Mouse (Mus musculus) common myeloid progenitor, adult 5-6 weeks (primary cell): Measurements from ENCODE around the gene Lhx5. TPM values are rescaled to one million over a fixed set of nuclear protein-coding genes. Genes with fewer than 3 reads are reported as not detected.

ENCODE experiments used
- ATAC-seq: replicated peaks from 2 replicates; pipeline ENCODE4 v1.8.0; 2016; ENCODE audit warnings: low read depth, mild to moderate bottlenecking, moderate TSS enrichment, inconsistent platforms; ENCODE audit not compliant: poor library complexity, severe bottlenecking
- total RNA-seq: library from RNA; stranded (forward); fragments of 200-1000, 187-1606 nt; gene quantifications from 2 replicates; pipeline ENCODE4 v1.2.3, GENCODE M21; 2017

Lhx5 gene
- total RNA-seq, 1 experiment from 2014 or later, result not detected

DNA sequence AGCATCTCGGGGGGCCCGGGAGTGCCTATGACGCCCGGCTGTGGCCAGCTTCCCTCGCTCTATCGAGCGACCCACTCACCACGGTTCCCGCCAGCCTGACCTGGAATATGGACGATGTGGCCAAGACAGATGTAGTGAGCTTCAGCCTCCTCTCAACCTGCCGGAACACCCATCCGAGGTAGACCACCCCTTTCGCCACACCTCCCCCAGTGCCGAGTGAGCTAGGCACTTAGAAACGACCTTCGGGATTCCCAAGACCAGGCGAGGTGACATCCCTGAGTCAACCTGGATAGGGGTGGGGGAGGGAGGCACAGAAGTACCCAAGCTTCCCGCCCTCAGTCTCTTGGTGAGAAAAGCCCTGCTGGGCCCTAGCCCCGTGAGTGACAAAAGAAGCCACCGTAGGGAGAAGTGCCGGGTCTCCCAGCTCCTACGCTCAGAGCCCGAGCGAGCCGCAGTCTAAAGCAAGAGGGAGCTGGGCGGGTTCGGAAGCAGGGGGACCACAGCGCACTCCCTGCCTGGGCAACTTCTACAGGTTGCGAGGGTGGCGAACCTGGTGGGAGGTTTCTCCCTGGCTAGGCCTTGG is 407 bp upstream of the Lhx5 start:
- no peak for ATAC-seq

- ATAC-seq, result no peak
Observed at GRCm38 (mm10) chr5:120432486-120433015, 1.1 kb downstream of the Lhx5 start.

GRCm38 (mm10) chr5:120433135-120433760 is 1.7 kb downstream of the Lhx5 start:
- ATAC-seq, result no peak

- ATAC-seq, result no peak
Observed at GRCm38 (mm10) chr5:120434231-120434735, 2.8 kb downstream of the Lhx5 start.

GRCm38 (mm10) chr5:120435006-120435681 is 3.6 kb downstream of the Lhx5 start:
- ATAC-seq, result no peak

DNA sequence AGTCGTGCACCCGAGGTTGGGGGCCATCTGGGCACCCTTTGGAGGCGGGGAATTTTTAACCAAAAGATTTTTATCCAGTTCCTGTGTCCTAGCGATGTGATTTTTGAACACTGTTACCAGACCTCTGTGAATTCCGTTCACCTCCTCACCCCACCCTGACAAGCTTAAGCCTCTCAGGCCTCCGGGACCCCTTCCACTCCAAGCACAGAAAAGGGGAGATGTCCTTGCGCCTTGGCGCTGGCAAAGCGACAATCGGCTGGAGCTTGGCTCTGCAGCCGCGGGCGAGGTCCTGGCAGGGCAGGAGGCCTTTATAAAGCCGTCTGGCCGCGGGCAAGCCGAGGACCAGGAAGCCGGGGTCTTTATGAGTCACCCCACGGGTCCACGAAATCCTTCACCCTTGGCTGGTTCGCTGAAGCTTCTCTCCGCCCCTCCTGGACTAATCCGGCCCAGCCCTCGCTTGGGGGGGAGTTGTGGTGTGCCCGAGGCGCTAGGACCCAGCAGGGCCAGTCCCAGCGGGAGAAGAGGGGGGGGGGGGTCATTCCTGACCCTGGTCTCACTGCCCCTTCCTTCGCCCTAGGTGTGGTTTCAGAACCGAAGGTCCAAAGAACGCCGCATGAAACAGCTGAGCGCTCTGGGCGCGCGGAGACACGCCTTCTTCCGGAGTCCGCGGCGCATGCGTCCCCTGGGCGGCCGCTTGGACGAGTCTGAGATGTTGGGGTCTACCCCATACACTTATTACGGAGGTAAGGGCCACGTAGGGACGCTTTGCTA is 4.4 kb downstream of the Lhx5 start:
- no peak for ATAC-seq

DNA sequence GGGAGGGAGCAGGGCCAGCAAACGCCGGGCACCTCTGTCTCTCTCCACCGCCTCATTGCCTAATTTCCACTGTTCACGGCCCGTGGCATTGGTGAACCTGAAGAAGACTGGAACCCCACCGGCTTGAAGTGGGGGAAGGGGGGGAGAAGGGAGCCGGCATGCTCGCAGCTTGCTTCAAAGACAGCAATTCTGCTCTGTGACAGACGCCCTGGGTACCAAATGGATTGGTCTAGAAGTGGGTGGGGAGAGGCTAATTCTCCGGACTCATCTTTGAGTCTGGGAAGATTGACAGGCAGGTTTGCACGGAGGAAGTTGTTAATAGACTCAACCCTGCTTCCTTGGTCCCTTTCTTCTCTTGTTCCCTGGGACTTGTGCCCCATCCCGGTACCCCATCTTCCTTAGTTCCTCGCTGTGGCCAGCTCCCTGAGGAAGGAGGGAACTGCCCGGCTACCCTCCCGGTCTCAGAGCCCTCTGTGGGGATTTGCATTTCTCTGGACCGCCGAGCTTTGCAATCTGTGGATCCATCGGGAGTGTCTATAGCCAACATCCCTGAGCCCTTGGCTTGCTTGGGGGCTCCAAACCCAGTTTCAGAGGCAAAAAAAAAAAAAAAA is 5.5 kb downstream of the Lhx5 start:
- ATAC-seq, result no peak

DNA sequence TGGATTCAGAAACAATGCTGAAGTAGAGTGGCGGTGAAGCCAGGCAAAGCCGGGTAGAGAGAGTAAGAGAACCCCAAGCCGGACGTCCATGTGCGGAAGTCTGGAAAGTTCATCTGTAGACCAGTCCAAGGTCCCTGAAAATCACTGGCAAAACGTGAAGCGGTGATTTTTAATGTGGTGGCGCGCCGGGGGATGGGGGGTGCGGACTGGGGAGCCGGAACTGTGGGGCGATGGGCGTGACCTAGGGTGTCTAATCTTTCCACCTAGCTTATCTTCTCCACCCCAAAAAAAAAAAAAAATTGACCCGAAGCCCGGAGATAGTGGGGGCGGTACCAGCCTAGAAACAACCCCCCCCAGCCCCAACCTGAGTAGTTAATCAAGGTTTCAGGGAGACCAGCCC is 6.0 kb downstream of the Lhx5 start:
- no peak for ATAC-seq

DNA sequence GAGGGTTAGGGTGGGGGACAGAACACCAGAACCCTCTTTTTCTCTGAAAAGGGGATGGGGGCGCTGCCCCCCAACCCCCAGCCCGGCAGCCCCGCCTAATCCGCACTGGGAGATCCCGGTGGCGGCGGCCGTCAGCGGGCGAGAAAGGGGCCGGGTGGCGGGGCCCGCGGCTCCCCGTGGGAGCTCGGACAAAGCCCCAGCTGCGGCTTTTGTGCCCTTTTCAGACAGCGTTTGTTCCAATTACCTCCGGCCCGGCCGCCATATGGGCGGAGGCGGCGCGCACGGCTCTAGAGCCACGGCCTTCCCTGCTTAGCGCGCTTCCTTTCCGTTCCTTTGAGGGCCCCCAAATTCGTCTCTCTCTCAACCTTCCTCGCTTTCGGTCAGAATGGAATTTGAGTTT is 6.5 kb downstream of the Lhx5 start:
- ATAC-seq, result no peak

- ATAC-seq, result no peak
Observed at GRCm38 (mm10) chr5:120438469-120438868, 7.0 kb downstream of the Lhx5 start.

DNA sequence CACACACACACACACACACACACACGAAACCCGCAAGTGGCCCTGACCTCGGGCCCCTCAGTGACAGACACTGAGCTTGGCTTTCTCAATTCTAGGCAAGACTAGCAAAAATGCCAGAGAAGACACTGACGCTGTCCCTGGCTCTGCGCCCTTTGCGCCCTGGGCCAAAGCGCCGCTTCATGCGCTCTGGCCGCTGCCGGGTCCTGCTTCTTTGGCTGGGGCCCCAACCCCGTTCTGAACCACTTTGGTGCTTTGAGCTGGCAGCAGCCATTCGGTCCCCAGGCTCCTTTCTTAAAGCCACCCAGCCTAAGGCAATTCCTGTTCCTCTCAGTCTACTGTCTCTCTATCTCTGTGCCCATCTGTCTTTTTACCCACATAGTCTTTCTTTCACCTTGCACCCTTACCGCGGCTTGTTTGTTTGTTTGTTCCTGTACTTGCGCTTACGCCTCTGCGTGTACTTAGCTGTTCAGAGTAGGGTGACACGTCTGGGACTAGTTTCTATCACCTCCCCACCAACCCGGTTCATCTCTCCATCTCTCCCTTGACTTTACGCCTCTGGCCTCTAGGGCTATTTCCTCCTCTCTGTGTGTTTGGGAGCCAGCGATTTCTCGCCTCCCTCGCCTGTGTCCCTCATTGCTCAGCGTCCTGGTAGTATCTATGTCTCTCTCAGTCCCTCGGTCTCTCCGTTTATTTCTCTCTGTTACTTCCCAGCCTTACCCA is 7.7 kb downstream of the Lhx5 start:
- ATAC-seq, result no peak

DNA sequence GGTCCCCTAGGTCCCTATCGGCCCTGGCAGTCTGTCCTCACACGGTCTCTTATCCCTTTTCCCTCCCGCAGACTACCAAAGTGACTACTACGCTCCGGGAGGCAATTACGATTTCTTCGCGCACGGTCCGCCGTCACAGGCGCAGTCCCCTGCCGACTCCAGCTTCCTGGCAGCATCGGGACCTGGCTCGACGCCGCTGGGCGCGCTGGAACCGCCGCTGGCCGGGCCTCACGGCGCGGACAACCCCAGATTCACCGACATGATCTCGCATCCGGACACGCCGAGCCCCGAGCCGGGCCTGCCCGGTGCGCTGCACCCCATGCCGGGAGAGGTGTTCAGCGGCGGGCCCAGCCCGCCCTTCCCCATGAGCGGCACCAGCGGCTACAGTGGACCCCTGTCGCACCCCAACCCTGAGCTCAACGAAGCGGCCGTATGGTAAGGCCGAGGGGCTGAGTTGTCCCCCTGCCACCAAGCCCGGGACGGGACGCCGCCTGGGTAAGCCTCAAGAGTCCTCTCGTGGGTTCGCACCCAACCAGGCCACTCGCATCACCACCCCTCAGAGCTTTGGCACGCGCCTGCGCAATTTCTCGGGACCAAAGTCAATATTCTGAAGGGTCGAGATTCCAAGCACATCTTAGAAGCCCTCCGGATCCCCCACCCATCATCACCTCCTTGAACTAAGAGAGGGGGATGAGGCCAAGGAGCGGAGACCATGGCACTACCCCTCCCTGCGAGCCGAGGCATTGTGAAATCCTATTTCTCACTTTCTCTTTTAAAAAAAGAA is 8.6 kb downstream of the Lhx5 start:
- no peak for ATAC-seq

DNA sequence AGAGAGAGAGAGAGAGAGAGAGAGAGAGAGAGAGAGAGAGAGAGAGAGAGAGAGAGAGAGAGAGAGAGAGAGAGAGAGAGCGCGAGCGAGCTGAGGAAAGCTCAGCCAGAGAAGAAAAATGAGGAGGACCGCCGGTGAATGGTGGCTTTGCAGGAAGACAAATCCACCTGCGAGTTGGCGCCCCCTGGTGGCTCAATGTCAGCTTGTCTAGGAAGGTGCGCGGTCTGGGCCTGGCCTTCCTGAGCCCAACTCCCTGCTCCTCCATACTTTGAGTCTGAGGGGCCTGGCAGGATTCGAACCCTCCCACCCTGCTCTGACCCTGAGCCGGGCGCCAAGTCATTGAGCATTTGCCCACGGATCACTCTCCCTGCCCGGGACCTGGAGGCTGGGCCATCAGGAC is 9.2 kb downstream of the Lhx5 start:
- peak; percentile 71 for ATAC-seq

DNA sequence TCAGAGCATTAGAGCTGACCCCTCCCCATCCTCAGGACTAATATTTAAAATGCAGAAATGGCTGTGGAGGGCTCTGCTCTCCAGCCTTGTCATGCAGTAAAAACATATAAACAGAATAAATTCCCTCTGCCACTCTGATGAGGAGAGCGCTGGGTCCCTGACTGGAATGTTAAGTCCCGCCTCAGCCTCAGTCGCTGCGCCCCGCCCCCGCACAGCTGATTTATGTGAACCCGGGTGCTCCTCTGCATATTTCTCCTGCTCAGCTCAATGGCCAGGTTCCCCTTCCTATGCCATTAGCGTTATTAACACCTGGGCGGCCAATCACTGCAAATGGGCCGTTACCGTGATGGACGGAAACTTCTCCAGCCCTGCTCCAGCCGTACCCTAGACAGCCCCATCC is 15.8 kb downstream of the Lhx5 start:
- no peak for ATAC-seq

DNA sequence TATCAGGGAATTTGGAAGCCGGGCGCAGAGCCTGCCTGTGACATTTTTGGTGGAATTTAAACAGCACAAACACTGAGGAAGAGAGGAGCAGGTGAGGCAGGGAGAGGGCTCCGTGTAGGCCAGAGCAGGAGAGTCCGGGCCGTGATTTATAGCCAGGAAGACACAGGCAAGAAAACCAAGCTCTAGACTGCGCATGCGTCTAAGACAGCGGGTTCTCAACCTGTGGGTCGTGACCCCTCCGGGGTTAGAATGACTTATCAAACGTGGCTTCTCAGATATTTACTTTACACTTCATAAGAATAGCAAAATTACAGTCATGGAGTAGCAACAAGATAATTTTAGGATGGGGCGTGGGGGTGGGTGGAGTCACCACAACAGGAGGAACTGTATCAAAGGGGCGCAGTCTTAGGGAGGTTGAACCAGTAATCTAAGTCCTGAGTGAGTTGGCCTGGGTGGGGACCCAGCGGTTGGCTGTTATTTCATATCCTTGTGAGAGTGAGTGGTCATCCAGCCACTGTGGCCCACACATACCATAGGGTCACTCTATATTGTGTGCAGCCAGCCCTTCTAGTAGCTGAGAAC is 23.3 kb downstream of the Lhx5 start:
- no peak for ATAC-seq

GRCm38 (mm10) chr5:120456253-120456652 is 24.8 kb downstream of the Lhx5 start:
- no peak for ATAC-seq

DNA sequence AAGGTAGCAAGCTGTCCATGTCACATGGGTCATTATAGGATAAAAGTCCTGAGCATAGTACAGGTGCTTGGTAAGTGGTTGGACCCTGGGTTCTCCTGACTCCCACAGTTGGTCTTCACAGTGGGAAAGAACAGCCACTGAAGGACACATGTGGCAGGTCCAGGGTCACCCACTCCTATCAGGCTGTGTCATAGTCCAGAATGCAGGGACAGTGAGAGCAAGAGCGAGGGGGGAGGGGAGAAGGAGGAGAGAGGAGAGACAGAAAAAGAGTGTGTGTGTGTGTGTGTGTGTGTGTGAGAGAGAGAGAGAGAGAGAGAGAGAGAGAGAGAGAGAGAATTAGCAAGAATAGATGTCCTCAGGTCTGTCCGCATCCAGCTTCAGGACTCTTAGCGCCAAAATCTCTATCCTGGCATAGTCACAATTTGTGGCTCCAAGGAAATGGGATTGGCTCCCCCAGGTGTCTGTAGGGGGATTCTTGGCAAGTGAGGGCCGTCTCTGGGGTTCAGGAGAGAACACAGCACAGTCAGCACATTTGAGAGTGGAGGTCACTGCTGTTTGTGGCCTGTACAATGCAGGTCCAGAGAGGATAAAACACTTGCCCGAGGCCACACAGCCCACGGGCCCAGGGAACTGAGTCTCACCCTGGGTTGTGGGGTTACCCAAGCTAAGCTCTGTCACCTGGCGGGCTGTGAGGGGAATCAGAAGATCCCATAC is 25.5 kb downstream of the Lhx5 start:
- ATAC-seq, result no peak

GRCm38 (mm10) chr5:120457628-120458027 is 26.1 kb downstream of the Lhx5 start:
- peak; percentile 64 for ATAC-seq
